Mouse (Mus musculus) heart, adult 2 months (tissue): ENCODE results near the gene Chdh. TPM values are rescaled to one million over a fixed set of nuclear protein-coding genes. Genes with fewer than 3 reads are reported as not detected.

ENCODE experiments used
- DNase-seq, 2 experiments: peaks; one replicate each; pipeline ENCODE4 v3.0.0; 2021
- H3K27ac ChIP-seq: fragments of 200-600 bp; 2 replicates; pipeline ENCODE4 v1.8.1; 2022
- H3K27me3 ChIP-seq: fragments of 200-500 bp; 2 replicates; pipeline ENCODE4 v1.6.1; 2012; ENCODE audit warnings: mild to moderate bottlenecking, low read length, inconsistent platforms, mixed read lengths; ENCODE audit not compliant: control insufficient read depth, insufficient read depth
- H3K36me3 ChIP-seq: fragments of 200-500 bp; 2 replicates; pipeline ENCODE4 v1.6.1; 2012; ENCODE audit warnings: low read length, inconsistent platforms; ENCODE audit not compliant: control insufficient read depth, insufficient read depth
- H3K4me1 ChIP-seq: fragments of 200-500 bp; 2 replicates; pipeline ENCODE4 v1.6.1; 2011; ENCODE audit warnings: low read length; ENCODE audit not compliant: control insufficient read depth, insufficient read depth
- H3K4me3 ChIP-seq: fragments of 200-600 bp; 2 replicates; pipeline ENCODE4 v1.8.1; 2022
- H3K79me2 ChIP-seq: fragments of 200-500 bp; replicated peaks from 2 replicates; pipeline ENCODE4 v1.6.1; 2012; ENCODE audit warnings: mild to moderate bottlenecking, inconsistent platforms, low read length, moderate library complexity, mixed read lengths; ENCODE audit not compliant: control insufficient read depth, insufficient read depth
- H3K9ac ChIP-seq: fragments of 200-500 bp; 2 replicates; pipeline ENCODE4 v1.6.1; 2012; ENCODE audit warnings: low read depth, mild to moderate bottlenecking, control low read depth, inconsistent platforms, low read length, mixed read lengths
- CTCF ChIP-seq: fragments of 200-600 bp; IDR thresholded peaks from 2 replicates; pipeline ENCODE4 v1.8.1; 2022; ENCODE audit warnings: antibody characterized with exemption, mild to moderate bottlenecking, moderate library complexity
- EP300 ChIP-seq: fragments of 200-500 bp; IDR thresholded peaks from 2 replicates; pipeline ENCODE4 v1.6.1; 2011; ENCODE audit warnings: low read depth, low read length, control low read depth; ENCODE audit not compliant: insufficient read depth
- POLR2A ChIP-seq: fragments of 200-500 bp; IDR thresholded peaks from 2 replicates; pipeline ENCODE4 v1.6.1; 2011; ENCODE audit warnings: mild to moderate bottlenecking, low read depth, low read length, control low read depth; ENCODE audit not compliant: insufficient read depth
- WGBS: fragments of 180-500 bp; shearing (Covaris S2); methylation state at CpG from one replicate; pipeline ENCODE4 v1.1.7; 2018; 5-methylcytosine and 5-hydroxymethylcytosine counted together
- intact Hi-C: fragments of 180-260 bp; cut with DNase I; formaldehyde crosslinking; loops from one replicate; pipeline ENCODE4 v1.15.1; 2025
- polyA plus RNA-seq: library from polyadenylated mRNA; depleted of rRNA; stranded (reverse); fragments of >200 nt; gene quantifications from 2 replicates; pipeline ENCODE4 v1.2.3, GENCODE M21; 2012
- total RNA-seq, 2 experiments: library from RNA; stranded (reverse); gene quantifications; 2 replicates each; pipeline ENCODE4 v1.2.3; 2021

Gene Chdh
- total and polyA plus RNA-seq, 3 experiments, result 0.34 to 1.4 (median 0.52) TPM

DNA sequence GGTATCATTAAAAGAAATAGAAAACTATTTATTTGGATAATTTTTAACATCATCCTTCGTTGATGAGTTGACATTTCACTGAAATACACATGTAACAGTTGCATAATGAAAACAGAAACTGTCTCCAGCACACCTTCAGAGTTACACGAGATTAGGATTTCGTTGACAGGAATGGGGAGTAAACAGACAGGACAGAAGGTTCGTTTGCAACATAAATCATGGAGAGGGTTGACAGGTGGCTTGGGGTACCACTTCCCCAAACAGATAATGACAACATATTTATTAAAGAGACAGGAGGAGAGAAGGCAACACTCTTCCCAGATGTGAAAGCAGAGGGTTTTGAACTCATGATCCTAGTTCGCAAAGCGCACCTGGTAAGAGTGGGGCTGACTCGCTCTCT is 46.1 kb downstream of the Chdh start:
- Histone ChIP-seq H3K79me2 (no peaks in the 10 kb centered on the region), H3K27me3 (no peaks in the 10 kb centered on the region), H3K4me1 (no peaks in the 10 kb centered on the region), H3K27ac (no peak overlapping the region), H3K9ac (no peak overlapping the region), H3K4me3 (no peak overlapping the region), H3K36me3 (no peaks in the 10 kb centered on the region)
- no peak for DNase-seq
- intact Hi-C loops, result no loop called here
- WGBS, result 69% methylated on average over 7 of the region's 7 CpGs
- TF ChIP-seq CTCF (no peak), EP300 (no peak), POLR2A (no peak)

- DNase-seq, result no peak
- no peaks in the 10 kb centered on the region for H3K27me3 ChIP-seq
- intact Hi-C loops, result no loop called here
- H3K79me2 ChIP-seq, result no peaks in the 10 kb centered on the region
- TF ChIP-seq EP300 (no peak), POLR2A (no peak), CTCF (no peak)
- H3K4me1 ChIP-seq, result no peaks in the 10 kb centered on the region
- H3K4me3 ChIP-seq, result no peak overlapping the region
- H3K27ac ChIP-seq, result no peak overlapping the region
- H3K9ac ChIP-seq, result no peak overlapping the region
- 63% methylated on average over 13 of the region's 13 CpGs for WGBS
- no peaks in the 10 kb centered on the region for H3K36me3 ChIP-seq
Measured at GRCm38 (mm10) chr14:30056031-30056766, 47.4 kb downstream of the Chdh start.

DNA sequence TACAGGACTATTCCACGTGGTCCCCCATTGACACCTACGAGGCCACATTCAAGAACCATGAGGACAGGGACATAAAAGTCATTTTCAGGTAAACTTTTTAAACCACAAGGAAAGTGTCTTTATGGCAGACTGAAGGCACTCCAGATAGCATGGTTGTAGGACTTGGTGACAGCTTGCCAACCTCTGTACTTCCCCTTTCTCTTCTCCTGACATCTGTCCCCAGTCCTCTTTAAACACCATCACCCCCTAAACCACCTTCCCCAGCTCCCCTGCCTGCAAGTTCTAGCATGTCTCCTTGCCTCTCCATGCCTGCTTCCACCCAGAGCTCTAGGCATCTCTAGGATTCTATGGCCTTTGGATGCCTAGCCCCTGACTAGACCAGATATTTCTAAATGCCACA is 56.0 kb downstream of the Chdh start:
- no peak overlapping the region for H3K27ac ChIP-seq
- H3K27me3 ChIP-seq, result no peaks in the 10 kb centered on the region
- H3K9ac ChIP-seq, result no peak overlapping the region
- no peak overlapping the region for H3K4me3 ChIP-seq
- H3K79me2 ChIP-seq, result no peaks in the 10 kb centered on the region
- 74% methylated on average over 2 of the region's 2 CpGs for WGBS
- TF ChIP-seq POLR2A (no peak), EP300 (no peak), CTCF (no peak)
- H3K4me1 ChIP-seq, result no peaks in the 10 kb centered on the region
- DNase-seq, result no peak
- intact Hi-C loops, result no loop called here
- no peaks in the 10 kb centered on the region for H3K36me3 ChIP-seq

- Histone ChIP-seq H3K4me3 (no peak overlapping the region), H3K9ac (no peak overlapping the region), H3K27me3 (no peaks in the 10 kb centered on the region), H3K4me1 (no peaks in the 10 kb centered on the region), H3K36me3 (no peaks in the 10 kb centered on the region), H3K79me2 (no peaks in the 10 kb centered on the region), H3K27ac (no peak overlapping the region)
- intact Hi-C loops, result no loop called here
- WGBS, result 82% methylated on average over 12 of the region's 12 CpGs
- DNase-seq, result no peak
- TF ChIP-seq EP300 (no peak), POLR2A (no peak), CTCF (no peak)
Measured at GRCm38 (mm10) chr14:30066752-30067151, 57.9 kb downstream of the Chdh start.

- no peaks in the 10 kb centered on the region for H3K27me3 ChIP-seq
- no peak for TF ChIP-seq CTCF
- TF ChIP-seq EP300, result no peak
- TF ChIP-seq POLR2A, result no peak
- DNase-seq, result no peak
- H3K36me3 ChIP-seq, result no peaks in the 10 kb centered on the region
- H3K9ac ChIP-seq, result no peak overlapping the region
- intact Hi-C loops, result no loop called here
- H3K4me1 ChIP-seq, result no peaks in the 10 kb centered on the region
- WGBS, result 68% methylated on average over 3 of the region's 3 CpGs
- H3K27ac ChIP-seq, result no peak overlapping the region
- H3K4me3 ChIP-seq, result no peak overlapping the region
- no peaks in the 10 kb centered on the region for H3K79me2 ChIP-seq
Measured at GRCm38 (mm10) chr14:30068566-30068965, 59.7 kb downstream of the Chdh start.

DNA sequence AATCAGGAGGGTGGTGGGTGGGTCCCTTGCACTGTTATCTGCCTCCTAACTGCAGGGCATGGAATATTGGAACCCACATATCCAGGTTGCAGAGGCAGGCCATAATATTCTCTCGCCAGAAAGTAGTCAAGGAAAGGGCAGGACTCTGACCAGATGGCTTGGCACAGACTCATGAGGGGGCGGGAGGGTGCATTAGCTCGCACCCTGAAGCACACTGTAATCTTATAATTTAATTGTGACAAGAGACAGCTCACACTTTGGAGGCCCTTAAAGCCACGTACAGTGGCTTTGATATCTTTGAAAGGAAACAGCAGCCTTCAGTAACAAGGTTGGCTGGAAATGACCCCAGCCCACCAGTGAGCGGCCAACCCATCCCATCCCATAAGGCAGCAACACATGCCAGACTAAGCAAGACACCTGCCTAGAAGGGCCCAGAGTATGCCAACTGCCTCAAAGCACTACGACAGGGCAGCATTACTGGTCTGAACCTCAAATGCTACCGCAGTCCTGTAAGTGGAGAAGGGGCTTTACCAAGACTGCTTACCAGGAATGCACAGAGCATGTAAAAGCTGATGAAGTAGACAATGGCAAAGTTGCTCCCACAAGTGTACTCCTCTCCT is 66.6 kb downstream of the Chdh start:
- no peaks in the 10 kb centered on the region for H3K79me2 ChIP-seq
- TF ChIP-seq EP300, result no peak
- TF ChIP-seq CTCF, result no peak
- TF ChIP-seq POLR2A, result no peak
- DNase-seq, result no peak
- no peaks in the 10 kb centered on the region for H3K4me1 ChIP-seq
- no peak overlapping the region for H3K27ac ChIP-seq
- no peaks in the 10 kb centered on the region for H3K27me3 ChIP-seq
- H3K9ac ChIP-seq, result no peak overlapping the region
- no peaks in the 10 kb centered on the region for H3K36me3 ChIP-seq
- 55% methylated on average over 7 of the region's 7 CpGs for WGBS
- no peak overlapping the region for H3K4me3 ChIP-seq
- intact Hi-C loops, result no loop called here
